Mouse (Mus musculus) stomach, embryonic 16.5 days (tissue): ENCODE measurements at regions not wholly inside any gene's neighbourhood (a gene's known extent, or its start where the extent isn't known, plus 50 kb on each side); places are given as distances from the start of the nearest gene placed in this dataset.

Source experiments
- ATAC-seq: fragments of 200-750 bp; cut with Nextera tagmentation; 2 replicates; pipeline ENCODE4 v1.8.0; 2017; ENCODE audit warnings: moderate number of reproducible peaks, moderate TSS enrichment; ENCODE audit not compliant: insufficient read depth, low FRiP score
- H3K27ac ChIP-seq: fragments of 300-500 bp; sonication (generic); 2 replicates; pipeline ENCODE4 v1.5.1; 2014; ENCODE audit warnings: low read length
- H3K27me3 ChIP-seq: fragments of 300-500 bp; sonication (generic); 2 replicates; pipeline ENCODE4 v1.6.1; 2014; ENCODE audit warnings: low read length, control low read depth, mixed read lengths; ENCODE audit not compliant: control insufficient read depth, insufficient read depth
- H3K36me3 ChIP-seq: fragments of 300-500 bp; sonication (generic); 2 replicates; pipeline ENCODE4 v1.6.1; 2014; ENCODE audit warnings: low read length; ENCODE audit not compliant: control insufficient read depth, insufficient read depth
- H3K4me1 ChIP-seq: fragments of 300-500 bp; sonication (generic); 2 replicates; pipeline ENCODE4 v1.6.1; 2014; ENCODE audit warnings: low read length, control low read depth, mixed read lengths; ENCODE audit not compliant: control insufficient read depth, insufficient read depth
- H3K4me2 ChIP-seq: fragments of 300-500 bp; sonication (generic); 2 replicates; pipeline ENCODE4 v1.6.1; 2014; ENCODE audit warnings: low read depth, low read length, mixed read lengths
- H3K4me3 ChIP-seq: fragments of 300-500 bp; sonication (generic); replicated peaks from 2 replicates; pipeline ENCODE4 v1.5.1; 2014; ENCODE audit warnings: mild to moderate bottlenecking, low read length
- H3K9ac ChIP-seq: fragments of 300-500 bp; sonication (generic); 2 replicates; pipeline ENCODE4 v1.6.1; 2014; ENCODE audit warnings: low read length
- H3K9me3 ChIP-seq: fragments of 300-500 bp; sonication (generic); replicated peaks from 2 replicates; pipeline ENCODE4 v1.6.1; 2016; ENCODE audit warnings: low read length, control low read depth; ENCODE audit not compliant: control insufficient read depth
- WGBS: fragments of 180-500 bp; shearing (Covaris S2); extraction: QIAGEN DNeasy Blood & Tissue Kit; methylation state at CpG from one replicate; pipeline ENCODE4 v1.1.7; 2014; 5-methylcytosine and 5-hydroxymethylcytosine counted together

GRCm38 (mm10) chr12:9212211-9212610 lies 182.4 kb downstream of the Ttc32 start:
- no peak for ATAC-seq
- H3K9me3 ChIP-seq: no peaks in the 10 kb centered on the region
- H3K9ac ChIP-seq: no peak overlapping the region
- H3K36me3 ChIP-seq: no peaks in the 10 kb centered on the region
- H3K27me3 ChIP-seq: no peaks in the 10 kb centered on the region
- no peak overlapping the region for H3K4me2 ChIP-seq
- H3K4me3 ChIP-seq: no peak overlapping the region
- 50% methylated on average over 1 of the region's 1 CpGs for WGBS
- peaks cover 3% of the 10 kb centered on the region; the same call in 1 of the 2 replicates for H3K4me1 ChIP-seq
- H3K27ac ChIP-seq: no peak overlapping the region

GRCm38 (mm10) chr12:9224971-9225370 lies 195.2 kb downstream of the Ttc32 start:
- H3K27ac ChIP-seq: no peak overlapping the region
- H3K9ac ChIP-seq: no peak overlapping the region
- no peaks in the 10 kb centered on the region for H3K36me3 ChIP-seq
- no peak for ATAC-seq
- no peak overlapping the region for H3K4me2 ChIP-seq
- H3K27me3 ChIP-seq: no peaks in the 10 kb centered on the region
- H3K4me1 ChIP-seq: no peaks in the 10 kb centered on the region
- no peak overlapping the region for H3K4me3 ChIP-seq
- no peaks in the 10 kb centered on the region for H3K9me3 ChIP-seq
- WGBS: 52% methylated on average over 5 of the region's 5 CpGs

- H3K36me3 ChIP-seq: no peaks in the 10 kb centered on the region
- H3K27me3 ChIP-seq: no peaks in the 10 kb centered on the region
- no peak for ATAC-seq
- H3K4me3 ChIP-seq: no peak overlapping the region
- no peak overlapping the region for H3K27ac ChIP-seq
- WGBS: 75% methylated on average over 5 of the region's 5 CpGs
- H3K9ac ChIP-seq: no peak overlapping the region
- H3K9me3 ChIP-seq: no peaks in the 10 kb centered on the region
- no peaks in the 10 kb centered on the region for H3K4me1 ChIP-seq
- H3K4me2 ChIP-seq: no peak overlapping the region
Observed at GRCm38 (mm10) chr12:9227901-9228300, 198.1 kb downstream of the Ttc32 start.

- no peaks in the 10 kb centered on the region for H3K4me1 ChIP-seq
Observed at GRCm38 (mm10) chr12:9228486-9228885, 198.7 kb downstream of the Ttc32 start.

GRCm38 (mm10) chr12:9229981-9230380 lies 200.2 kb downstream of the Ttc32 start:
- no peak overlapping the region for H3K4me3 ChIP-seq
- no peak overlapping the region for H3K27ac ChIP-seq
- ATAC-seq: no peak
- no peaks in the 10 kb centered on the region for H3K9me3 ChIP-seq
- no peaks in the 10 kb centered on the region for H3K4me1 ChIP-seq
- H3K27me3 ChIP-seq: no peaks in the 10 kb centered on the region
- H3K9ac ChIP-seq: no peak overlapping the region
- no peaks in the 10 kb centered on the region for H3K36me3 ChIP-seq
- H3K4me2 ChIP-seq: no peak overlapping the region
- WGBS: 51% methylated on average over 4 of the region's 4 CpGs

More at GRCm38 (mm10) chr12:9228486-9228885, 198.7 kb downstream of the Ttc32 start:
- H3K4me2 ChIP-seq: no peak overlapping the region
- H3K4me3 ChIP-seq: no peak overlapping the region
- no peaks in the 10 kb centered on the region for H3K9me3 ChIP-seq
- no peak overlapping the region for H3K27ac ChIP-seq
- H3K36me3 ChIP-seq: no peaks in the 10 kb centered on the region
- H3K9ac ChIP-seq: no peak overlapping the region
- no peaks in the 10 kb centered on the region for H3K27me3 ChIP-seq
- WGBS: 84% methylated on average over 2 of the region's 2 CpGs
- no peak for ATAC-seq

GRCm38 (mm10) chr12:9230576-9230975 lies 200.8 kb downstream of the Ttc32 start:
- no peaks in the 10 kb centered on the region for H3K4me1 ChIP-seq
- H3K36me3 ChIP-seq: no peaks in the 10 kb centered on the region
- H3K4me3 ChIP-seq: no peak overlapping the region
- H3K27me3 ChIP-seq: no peaks in the 10 kb centered on the region
- H3K9ac ChIP-seq: no peak overlapping the region
- H3K27ac ChIP-seq: no peak overlapping the region
- ATAC-seq: no peak
- 59% methylated on average over 5 of the region's 5 CpGs for WGBS
- no peaks in the 10 kb centered on the region for H3K9me3 ChIP-seq
- H3K4me2 ChIP-seq: no peak overlapping the region

- Histone ChIP-seq H3K4me2 (no peak overlapping the region), H3K9ac (no peak overlapping the region), H3K9me3 (no peaks in the 10 kb centered on the region), H3K27ac (no peak overlapping the region), H3K4me3 (no peak overlapping the region), H3K27me3 (no peaks in the 10 kb centered on the region), H3K36me3 (no peaks in the 10 kb centered on the region), H3K4me1 (no peaks in the 10 kb centered on the region)
- no peak for ATAC-seq
Observed at GRCm38 (mm10) chr12:9232431-9232830, 202.6 kb downstream of the Ttc32 start.

- Histone ChIP-seq H3K4me1 (no peaks in the 10 kb centered on the region), H3K27me3 (no peaks in the 10 kb centered on the region), H3K9ac (no peak overlapping the region), H3K9me3 (no peaks in the 10 kb centered on the region), H3K4me3 (no peak overlapping the region), H3K36me3 (no peaks in the 10 kb centered on the region), H3K4me2 (no peak overlapping the region), H3K27ac (no peak overlapping the region)
- no peak for ATAC-seq
- WGBS: 66% methylated on average over 4 of the region's 4 CpGs
Observed at GRCm38 (mm10) chr12:9235866-9236265, 206.1 kb downstream of the Ttc32 start.

GRCm38 (mm10) chr12:9237538-9237937 lies 207.7 kb downstream of the Ttc32 start:
- 63% methylated on average over 6 of the region's 6 CpGs for WGBS

GRCm38 (mm10) chr12:9237955-9238354 lies 208.2 kb downstream of the Ttc32 start:
- ATAC-seq: no peak

More at GRCm38 (mm10) chr12:9237538-9237937, 207.7 kb downstream of the Ttc32 start:
- H3K4me3 ChIP-seq: no peak overlapping the region
- H3K9ac ChIP-seq: no peak overlapping the region
- H3K27me3 ChIP-seq: no peaks in the 10 kb centered on the region
- H3K4me2 ChIP-seq: no peak overlapping the region
- no peak overlapping the region for H3K27ac ChIP-seq
- no peaks in the 10 kb centered on the region for H3K9me3 ChIP-seq
- no peaks in the 10 kb centered on the region for H3K36me3 ChIP-seq
- H3K4me1 ChIP-seq: no peaks in the 10 kb centered on the region
- no peak for ATAC-seq

More at GRCm38 (mm10) chr12:9237955-9238354, 208.2 kb downstream of the Ttc32 start:
- 76% methylated on average over 1 of the region's 1 CpGs for WGBS
- Histone ChIP-seq H3K4me2 (no peak overlapping the region), H3K36me3 (no peaks in the 10 kb centered on the region), H3K4me1 (no peaks in the 10 kb centered on the region), H3K27ac (no peak overlapping the region), H3K4me3 (no peak overlapping the region), H3K9ac (no peak overlapping the region), H3K9me3 (no peaks in the 10 kb centered on the region), H3K27me3 (no peaks in the 10 kb centered on the region)
